Mouse (Mus musculus): ENCODE measurements around the gene Sirt3.

- TF ChIP-seq GATA1 (IDR thresholded peaks at IDR 0.05; ENCODE audit: borderline replicate concordance, low read length) (no peak), FLI1 (IDR thresholded peaks at IDR 0.05; ENCODE audit: low read length) (no peak)
Observed at GRCm38 (mm10) chr7:140912846-140913482, 30.9 kb upstream of the Sirt3 start.

Data from megakaryocyte, embryonic 14.5 days (primary cell).